ENCODE assay signal across 8 mouse cellular contexts in the genomic region with DNA sequence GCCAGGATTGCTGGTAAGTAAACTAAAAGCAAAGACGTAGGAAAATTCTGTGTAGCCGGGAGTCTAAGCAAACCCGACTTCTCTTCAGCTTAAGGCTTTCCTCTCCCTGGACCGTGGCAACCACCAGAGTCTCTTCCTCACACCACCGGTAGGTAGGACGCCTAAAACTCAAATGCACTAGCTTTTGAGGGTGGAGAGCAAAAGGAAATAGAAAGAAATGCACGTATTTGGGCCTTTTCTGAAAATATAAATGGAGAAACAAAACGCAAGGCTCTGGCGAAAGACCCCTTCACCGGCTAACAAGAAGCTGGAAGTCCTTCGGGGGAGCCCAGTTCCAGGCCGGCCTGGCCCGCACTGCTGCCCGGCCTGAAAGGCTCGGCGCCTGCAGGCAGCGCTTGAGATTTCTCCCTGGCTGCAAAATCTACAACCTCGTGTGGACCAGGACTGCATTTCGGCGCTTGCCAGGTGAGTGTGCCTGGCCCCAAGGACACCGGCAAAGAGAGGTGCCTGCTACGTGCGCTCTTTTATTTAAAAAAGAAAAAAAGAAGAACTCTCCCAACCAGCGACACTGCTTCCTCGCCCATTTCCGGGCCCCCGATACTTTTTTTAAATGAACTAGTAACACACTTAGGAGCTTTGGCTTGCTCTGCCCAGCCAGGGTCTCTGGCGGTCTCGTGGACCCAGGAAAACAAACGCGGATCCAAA. TPM values are rescaled to one million over a fixed set of nuclear protein-coding genes. Genes with fewer than 3 reads are reported as not detected.
DNase-seq lines count a peak whose midpoint lies in the region; ATAC-seq lines count a peak whose summit lies in the region.

No protein-coding gene starts in this region.

- H3K9me3 ChIP-seq in intestine, embryonic 14.5 days (ENCODE audit: control insufficient read depth, low read length), result no peaks in the 10 kb centered on the region
- H3K9me3 ChIP-seq in neural tube, embryonic 12.5 days, result no peaks in the 10 kb centered on the region

- no peaks in the 10 kb centered on the region for H3K36me3 ChIP-seq in intestine, embryonic 14.5 days (ENCODE audit: control insufficient read depth, insufficient read depth, low read length)
- no peaks in the 10 kb centered on the region for H3K36me3 ChIP-seq in neural tube, embryonic 12.5 days

- peak overlapping the region; percentile 74 for H3K4me3 ChIP-seq in brown adipose tissue, adult 24 weeks (ENCODE audit: insufficient read depth, low read depth, low read length)
- H3K4me3 ChIP-seq in intestine, embryonic 14.5 days (ENCODE audit: low read depth, low read length), result peak overlapping the region; percentile 47
- peak overlapping the region; percentile 7; the same call in 1 of the 2 replicates for H3K4me3 ChIP-seq in neural tube, embryonic 12.5 days

- peak; percentile 29 for DNase-seq in kidney, adult 18-20 months
- DNase-seq in kidney, postnatal 10 days, result no peak
- peak; percentile 67 for DNase-seq in intestine, embryonic 14.5 days (ENCODE audit: low spot score)
- DNase-seq in left cerebral cortex, adult 11 months (ENCODE audit: low spot score), result no peak
- no peak for DNase-seq in frontal cortex, postnatal 14 days (ENCODE audit: low spot score in 2 of 2)
- no peak for DNase-seq in frontal cortex, postnatal 10 days (ENCODE audit: low spot score in 2 of 2)

- 8% methylated on average over 31 of the region's 31 CpGs for WGBS in intestine, embryonic 14.5 days
- WGBS in neural tube, embryonic 12.5 days, result under 1% methylated on average over 31 of the region's 31 CpGs

- no peak for ATAC-seq in intestine, embryonic 14.5 days (replicated peaks; ENCODE audit: low FRiP score, low TSS enrichment, low read depth)
- no peak for ATAC-seq in neural tube, embryonic 12.5 days (ENCODE audit: low FRiP score, low read depth)

- peak overlapping the region; percentile 94 for H3K4me2 ChIP-seq in intestine, embryonic 14.5 days (ENCODE audit: low read length)
- H3K4me2 ChIP-seq in neural tube, embryonic 12.5 days (replicated peaks), result peak overlapping the region; percentile 32

- peaks cover 4% of the 10 kb centered on the region; the same call in 1 of the 2 replicates for H3K4me1 ChIP-seq in brown adipose tissue, adult 24 weeks (ENCODE audit: control insufficient read depth, insufficient read depth, insufficient read length, low read length)
- peaks cover 8% of the 10 kb centered on the region; the same call in 1 of the 2 replicates for H3K4me1 ChIP-seq in intestine, embryonic 14.5 days (replicated peaks; ENCODE audit: control insufficient read depth, insufficient read depth, low read length)
- H3K4me1 ChIP-seq in neural tube, embryonic 12.5 days, result peaks cover 24% of the 10 kb centered on the region

- H3K27ac ChIP-seq in brown adipose tissue, adult 24 weeks (replicated peaks; ENCODE audit: low read depth, low read length), result no peak overlapping the region
- no peak overlapping the region for H3K27ac ChIP-seq in intestine, embryonic 14.5 days (ENCODE audit: low read depth)
- no peak overlapping the region for H3K27ac ChIP-seq in neural tube, embryonic 12.5 days

- H3K9ac ChIP-seq in intestine, embryonic 14.5 days (ENCODE audit: low read length), result 0 out of 2 replicates have a peak overlapping the region, but pooled peaks have one; percentile 11
- H3K9ac ChIP-seq in neural tube, embryonic 12.5 days, result no peak overlapping the region

- H3K27me3 ChIP-seq in intestine, embryonic 14.5 days (replicated peaks; ENCODE audit: control insufficient read depth, insufficient read depth, low read length), result peaks cover 100% of the 10 kb centered on the region
- H3K27me3 ChIP-seq in neural tube, embryonic 12.5 days (replicated peaks), result peaks cover 93% of the 10 kb centered on the region

RNA-seq across cellular contexts. Expression of a gene that starts 4.3 kb away (rescaled TPM):
- not detected in 2 replicates for polyA plus RNA-seq in brown adipose tissue, adult 24 weeks (2012; ENCODE audit: insufficient read depth, insufficient read length, missing spikeins)
- not detected in 2 replicates for polyA plus RNA-seq in intestine, embryonic 14.5 days (2014; fragmentation: Nextera tagmentation; extraction: Ambion mirVana)
- 0.23 and 0.72 TPM in 2 replicates for polyA plus RNA-seq in neural tube, embryonic 12.5 days (2016; fragmentation: Nextera tagmentation; extraction: Ambion mirVana)

RNA-seq across cellular contexts. Expression of a gene that starts 12.6 kb away (rescaled TPM):
- polyA plus RNA-seq in brown adipose tissue, adult 24 weeks (2012; ENCODE audit: insufficient read depth, insufficient read length, missing spikeins), result not detected in 2 replicates
- polyA plus RNA-seq in intestine, embryonic 14.5 days (2014; fragmentation: Nextera tagmentation; extraction: Ambion mirVana), result not detected in 2 replicates
- polyA plus RNA-seq in neural tube, embryonic 12.5 days (2016; fragmentation: Nextera tagmentation; extraction: Ambion mirVana), result 0.78 and 0.94 TPM in 2 replicates

RNA-seq across cellular contexts. Expression of a gene that starts 13.1 kb away (rescaled TPM):
- not detected in 2 replicates for polyA plus RNA-seq in brown adipose tissue, adult 24 weeks (2012; ENCODE audit: insufficient read depth, insufficient read length, missing spikeins)
- polyA plus RNA-seq in intestine, embryonic 14.5 days (2014; fragmentation: Nextera tagmentation; extraction: Ambion mirVana), result 0.85 and 1.8 TPM in 2 replicates
- 11.5 and 12.1 TPM in 2 replicates for polyA plus RNA-seq in neural tube, embryonic 12.5 days (2016; fragmentation: Nextera tagmentation; extraction: Ambion mirVana)

Comparison
In these comparisons a context has a peak if more than half of its experiments do, and no peak if none do; other contexts are left out.
1. DNase-seq: peak in kidney, adult 18-20 months (single experiment) and intestine, embryonic 14.5 days (single experiment); none in kidney, postnatal 10 days (single experiment), left cerebral cortex, adult 11 months (single experiment), frontal cortex, postnatal 14 days (0 of 2) and frontal cortex, postnatal 10 days (0 of 2).
2. H3K4me3 ChIP-seq: peak in every context shown above with its lines; median percentile 74 in brown adipose tissue, adult 24 weeks; 47 in intestine, embryonic 14.5 days; 7 in neural tube, embryonic 12.5 days.